Mouse (Mus musculus) adrenal gland, postnatal 25 days (tissue): ENCODE data around the gene Chchd6. TPM values are rescaled to one million over a fixed set of nuclear protein-coding genes. Genes with fewer than 3 reads are reported as not detected.
A peak's percentile ranks its signal among the peaks of the same experiment; 100 is the strongest.

Experiments
- DNase-seq: peaks from one replicate; pipeline ENCODE4 v3.0.0; 2021; ENCODE audit warnings: mixed read lengths
- total RNA-seq: library from RNA; stranded (reverse); gene quantifications from 2 replicates; pipeline ENCODE4 v1.2.3, GENCODE M21; 2021

Chchd6 gene
- total RNA-seq, 1 experiment from 2014 or later = 22.1 TPM

DNA sequence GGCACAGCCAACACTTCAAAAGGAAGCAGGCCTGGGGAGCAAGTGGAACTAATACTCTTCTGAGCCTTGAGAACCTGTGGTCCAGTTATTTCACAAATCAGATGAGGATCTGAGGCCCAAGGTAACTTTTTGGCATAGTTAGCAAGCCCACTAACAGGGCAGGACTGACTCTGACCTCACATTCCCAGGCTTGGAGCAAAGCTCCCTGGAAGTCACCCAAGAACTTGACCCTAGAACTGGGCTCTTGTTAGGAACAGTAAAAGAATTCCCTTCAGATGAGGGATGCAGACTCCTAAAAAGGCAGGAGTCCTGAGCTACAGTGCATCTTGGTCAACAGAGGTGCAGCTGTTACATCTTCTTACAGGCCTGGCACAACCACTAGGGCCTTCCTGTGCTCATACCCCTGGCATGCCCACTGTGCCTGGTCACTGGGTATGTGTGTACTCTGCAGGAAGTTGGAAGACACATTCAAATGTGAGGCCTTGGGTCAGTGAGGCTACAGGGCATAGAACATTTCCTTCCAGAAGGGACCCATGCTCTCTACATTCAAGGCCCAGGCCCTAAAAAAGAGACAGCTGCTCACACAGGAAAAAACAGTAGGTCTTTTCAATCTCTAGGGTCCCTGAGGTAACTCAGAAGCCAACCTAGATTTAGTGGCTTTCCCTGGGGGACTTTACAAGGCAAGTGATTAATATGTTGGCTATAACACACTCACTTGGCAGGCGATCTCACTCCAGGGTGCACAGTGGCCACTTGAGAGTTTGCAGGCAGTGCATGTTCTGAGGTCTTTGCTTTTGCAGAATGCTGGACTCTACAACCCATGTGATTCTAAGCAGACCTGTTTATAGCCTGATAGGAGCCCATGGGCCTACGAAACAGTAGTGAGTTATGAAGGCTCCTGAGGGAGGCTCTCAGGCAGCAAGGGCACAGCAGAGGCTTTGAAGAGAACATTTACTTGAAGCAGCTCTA lies 191.9 kb downstream of the Chchd6 start:
- no peak for DNase-seq

DNA sequence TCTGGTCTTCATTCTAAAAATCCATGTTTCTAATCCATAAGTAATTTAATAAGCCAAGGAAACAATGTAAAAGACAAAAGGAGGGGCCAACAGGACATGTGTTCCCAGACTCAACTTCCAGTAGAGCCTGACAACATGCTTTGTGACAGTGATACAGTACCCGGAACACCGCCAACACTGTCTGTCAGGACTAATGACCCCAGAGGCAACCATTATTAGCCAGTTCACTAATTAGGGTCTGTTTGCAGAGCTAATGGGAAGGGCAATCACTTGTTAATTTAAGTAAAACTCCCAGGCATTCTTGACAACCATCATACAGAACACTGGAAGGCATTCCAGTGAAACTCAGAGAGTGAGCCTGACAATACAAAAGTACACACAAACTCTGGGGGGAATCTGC lies 193.0 kb downstream of the Chchd6 start:
- no peak for DNase-seq

DNA sequence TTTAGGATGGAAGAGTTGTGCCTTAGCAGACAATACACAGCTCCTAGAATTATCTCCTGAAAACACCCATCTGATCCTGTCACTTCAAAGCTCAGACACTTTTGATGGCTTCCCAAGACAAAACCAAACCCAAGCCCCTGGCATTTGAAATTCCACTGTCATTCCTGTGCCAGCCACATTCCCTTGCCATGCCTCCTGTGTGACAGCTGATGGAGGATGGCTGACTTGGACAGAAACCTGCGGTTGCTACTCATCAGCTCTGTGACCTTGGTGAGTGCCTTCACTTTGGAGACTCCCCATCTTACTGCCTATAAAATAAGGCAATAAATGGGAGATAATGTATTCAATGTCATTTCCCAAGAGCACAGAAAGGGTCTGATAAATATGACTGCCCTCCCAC lies 195.9 kb downstream of the Chchd6 start:
- DNase-seq = no peak

GRCm38 (mm10) chr6:89397919-89398318 lies 197.5 kb downstream of the Chchd6 start:
- no peak for DNase-seq

DNA sequence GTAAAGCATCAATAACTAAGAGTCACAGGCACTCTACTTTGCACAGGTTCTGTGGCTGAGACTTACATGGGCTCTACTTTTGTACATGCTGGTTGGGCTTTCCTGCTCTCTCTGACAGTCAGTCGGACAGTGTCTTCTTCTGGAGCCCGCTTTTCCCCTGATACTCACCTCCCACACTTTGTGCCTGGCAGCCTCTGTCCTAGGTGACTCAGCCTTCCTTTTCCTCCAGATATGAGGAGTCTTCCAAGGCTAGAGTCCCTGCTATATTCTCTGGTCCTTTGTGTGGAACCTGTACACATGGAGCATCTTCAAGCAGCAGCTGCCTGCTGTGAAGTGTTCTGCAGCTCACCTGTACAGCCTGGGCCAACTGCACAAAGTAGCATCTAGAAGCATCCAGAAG lies 201.6 kb downstream of the Chchd6 start:
- no peak for DNase-seq

- DNase-seq = no peak
Measured at GRCm38 (mm10) chr6:89392213-89392612, 203.2 kb downstream of the Chchd6 start.

DNA sequence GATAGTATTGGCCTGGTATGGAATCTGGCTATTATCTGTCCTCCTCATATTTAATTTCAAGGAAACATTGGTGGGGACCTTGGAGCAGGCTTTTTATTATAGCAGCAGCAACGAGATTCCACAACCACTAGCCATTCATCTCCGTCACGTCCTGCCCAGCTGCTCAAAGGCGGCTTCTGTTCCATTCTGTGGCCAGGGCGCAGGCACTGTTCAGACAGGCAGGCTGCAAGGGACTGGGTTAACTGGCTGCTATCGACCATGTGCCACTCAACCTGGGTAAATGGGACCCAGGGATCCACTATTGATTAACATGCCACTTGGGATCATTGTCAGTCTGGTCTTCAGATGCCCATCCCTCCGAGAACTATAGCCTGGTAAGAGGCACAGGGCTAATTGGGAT lies 205.7 kb downstream of the Chchd6 start:
- no peak for DNase-seq

DNA sequence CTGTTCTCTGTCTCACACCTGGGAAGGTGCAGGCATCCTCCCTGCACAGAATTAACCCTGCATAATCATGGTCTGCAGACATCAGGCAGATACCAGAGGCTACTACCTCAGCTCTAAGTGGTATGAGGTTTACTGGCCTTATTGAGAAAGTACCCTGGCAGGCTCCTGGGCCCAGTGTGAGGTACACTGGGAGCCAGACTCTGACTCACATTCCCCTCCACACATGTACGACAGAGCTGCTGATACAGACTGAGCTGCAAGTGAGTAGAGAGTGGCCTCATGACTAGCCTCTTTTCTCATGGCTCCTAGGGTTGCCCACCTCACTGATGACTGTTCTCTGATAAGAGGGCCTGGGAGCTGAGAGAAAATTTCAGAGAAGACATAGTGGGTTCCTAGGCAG lies 208.5 kb downstream of the Chchd6 start:
- DNase-seq = no peak

DNA sequence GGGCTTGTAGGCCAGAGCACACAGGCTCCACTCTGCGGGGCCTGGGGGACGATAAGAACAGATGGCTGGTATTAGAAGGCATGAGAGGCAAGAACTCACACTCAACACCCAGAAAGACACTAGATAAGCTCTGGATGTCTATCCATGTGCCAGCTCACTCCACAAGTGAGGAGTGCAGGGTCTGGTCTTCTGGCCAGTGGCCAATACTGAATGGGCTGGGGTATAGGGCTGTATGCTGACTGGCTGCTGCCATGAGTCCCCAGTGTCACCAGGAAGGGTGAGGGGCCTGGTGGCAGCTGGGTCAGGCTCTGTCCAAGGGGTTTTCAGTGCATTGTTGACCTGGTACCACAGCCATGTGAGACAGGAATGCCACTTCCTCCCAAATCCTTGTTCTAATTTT lies 210.8 kb downstream of the Chchd6 start:
- no peak for DNase-seq

- no peak for DNase-seq
Measured at GRCm38 (mm10) chr6:89381851-89382250, 213.6 kb downstream of the Chchd6 start.

DNA sequence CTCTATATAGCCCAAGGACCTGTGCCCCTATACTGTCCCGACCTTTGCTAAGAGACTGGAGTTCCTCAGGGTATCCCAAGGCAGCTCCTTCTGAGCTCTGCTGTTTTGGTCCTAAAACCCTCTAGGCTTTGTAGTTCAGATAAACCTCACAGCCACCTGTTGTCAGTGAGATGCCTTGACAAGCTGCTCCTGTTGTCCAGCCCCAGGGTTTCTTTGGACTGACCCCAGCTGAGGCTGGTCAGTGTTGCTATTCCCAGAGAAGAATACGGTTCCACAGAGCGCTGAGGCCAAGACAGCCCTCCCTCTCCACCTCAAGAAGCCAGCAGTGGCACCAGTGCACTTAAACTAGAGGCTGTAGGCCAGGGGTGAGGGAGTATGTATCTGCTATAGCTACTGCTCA lies 214.3 kb downstream of the Chchd6 start:
- DNase-seq = no peak

- no peak for DNase-seq
Measured at GRCm38 (mm10) chr6:89380751-89381150, 214.7 kb downstream of the Chchd6 start.

DNA sequence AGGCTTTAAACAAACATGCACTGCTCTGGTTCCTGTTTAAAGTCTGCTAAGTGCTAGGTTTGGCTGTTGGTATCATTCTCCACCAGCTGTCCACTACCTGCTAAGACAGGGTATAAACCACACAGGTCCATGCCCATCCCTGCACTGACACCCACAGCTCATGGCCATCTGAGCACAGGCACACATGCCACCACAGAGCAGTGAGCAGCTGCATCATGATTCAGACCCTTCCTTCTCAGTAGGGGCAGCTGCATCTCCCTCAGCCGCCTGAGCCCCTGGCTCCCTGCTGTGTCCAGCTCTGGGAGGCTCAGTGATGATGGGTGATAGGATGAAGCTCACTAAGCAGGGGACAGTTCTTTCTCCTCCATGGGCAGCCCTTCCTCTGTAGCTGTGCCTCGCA lies 217.2 kb downstream of the Chchd6 start:
- DNase-seq = no peak

DNA sequence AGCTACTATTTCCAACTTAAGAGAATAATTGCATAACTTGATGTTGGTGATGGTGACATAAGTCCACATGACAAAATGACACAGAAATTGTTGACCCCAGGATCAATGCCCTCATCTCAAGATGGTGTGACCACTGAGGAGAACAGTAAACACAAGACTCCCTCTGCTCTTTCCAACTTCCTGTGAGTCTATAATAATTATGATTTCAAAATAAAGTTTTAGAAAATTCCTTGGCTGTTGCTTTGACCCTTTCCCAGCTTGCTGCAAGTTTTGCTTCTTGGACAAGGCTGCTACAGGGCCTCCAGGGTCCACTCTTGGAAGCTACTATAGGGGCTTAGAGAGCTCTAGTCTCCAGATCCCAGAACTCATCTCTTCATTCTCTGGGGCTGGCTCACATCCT lies 226.6 kb downstream of the Chchd6 start:
- DNase-seq = no peak

GRCm38 (mm10) chr6:89364342-89364741 lies 231.1 kb downstream of the Chchd6 start:
- DNase-seq = no peak

GRCm38 (mm10) chr6:89363107-89363451 lies 232.4 kb downstream of the Chchd6 start:
- no peak for DNase-seq

GRCm38 (mm10) chr6:89362281-89363106 lies 233.0 kb downstream of the Chchd6 start, which contains the start of gene Plxna1:
Gene Plxna1 (minus strand): TSS chr6:89362620.
- DNase-seq = peak; percentile 72

DNA sequence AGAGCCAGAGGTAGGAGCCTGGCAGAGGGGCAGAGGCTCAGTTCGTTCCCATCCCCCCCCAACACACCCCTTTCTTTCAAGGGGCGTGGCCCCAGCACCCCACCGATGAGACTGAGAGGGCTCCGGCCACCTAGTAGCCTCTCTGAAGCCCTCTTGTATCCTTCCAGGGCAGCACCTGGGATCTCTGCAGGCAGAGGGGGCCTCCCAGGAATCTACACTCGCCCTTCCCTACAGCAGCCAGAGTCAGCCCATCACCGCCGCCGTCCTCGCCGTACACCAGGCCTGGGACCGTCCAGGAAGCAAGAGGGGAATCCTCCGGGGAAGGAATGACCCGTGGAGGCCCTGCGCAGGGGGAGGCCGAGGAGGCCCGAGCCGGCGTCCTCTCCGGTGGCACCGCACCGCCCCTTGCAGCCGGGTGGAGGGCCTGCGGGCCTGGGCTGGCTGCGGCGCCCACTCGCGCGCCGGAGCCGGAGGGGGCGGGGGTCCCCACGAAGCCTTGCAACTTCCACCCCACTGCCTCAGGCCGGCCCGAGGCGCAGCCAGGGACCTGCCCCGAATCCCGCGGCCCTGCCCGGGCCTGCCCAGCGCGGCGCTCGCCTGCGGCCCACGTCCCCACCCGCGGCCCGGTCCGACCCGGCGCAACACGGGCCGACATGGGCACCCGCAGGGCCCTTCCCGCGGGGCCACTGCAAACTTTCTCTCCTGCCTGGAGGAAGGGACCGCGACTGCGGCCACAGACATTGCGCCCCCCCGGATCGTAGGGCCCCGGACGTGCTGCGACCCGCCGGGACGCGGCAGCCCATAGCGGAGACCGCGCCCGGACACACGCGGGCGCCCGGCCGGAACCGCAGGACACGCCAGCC lies 233.8 kb downstream of the Chchd6 start:
- peak; percentile 64 for DNase-seq

DNA sequence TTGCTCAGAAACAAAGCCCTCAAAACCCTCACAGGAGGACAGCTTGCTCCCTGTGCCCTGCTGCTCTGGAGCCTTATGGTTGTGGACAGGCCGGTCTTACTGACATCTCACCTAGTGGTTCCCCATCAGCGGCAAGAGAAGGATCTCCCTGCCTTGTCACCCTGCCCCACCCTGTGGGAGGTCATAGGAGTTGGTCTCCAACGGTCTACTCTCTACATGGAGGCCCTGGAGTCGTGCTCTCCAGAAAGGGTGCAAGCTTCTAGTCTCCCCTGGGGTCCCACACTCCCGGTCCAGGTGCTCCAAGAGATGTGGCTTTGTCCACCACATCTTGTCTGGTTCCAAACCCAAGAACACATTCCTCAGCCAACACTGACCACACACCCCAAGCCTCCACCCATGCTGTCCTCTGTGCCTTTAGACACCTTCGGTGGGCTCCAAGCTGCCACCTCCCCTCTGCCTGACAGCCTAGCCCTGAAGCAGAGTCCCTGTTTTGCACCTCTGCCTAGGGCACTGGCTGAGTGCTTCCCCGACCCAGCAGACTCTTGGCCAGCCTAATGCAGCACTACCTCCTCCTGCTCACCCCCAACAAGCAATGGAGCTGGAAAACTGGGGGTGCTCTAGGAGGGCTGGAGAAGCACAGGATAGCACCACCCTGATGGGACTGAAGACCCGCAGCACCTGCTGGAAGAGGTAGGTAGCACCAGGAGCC lies 234.6 kb downstream of the Chchd6 start:
- no peak for DNase-seq

DNA sequence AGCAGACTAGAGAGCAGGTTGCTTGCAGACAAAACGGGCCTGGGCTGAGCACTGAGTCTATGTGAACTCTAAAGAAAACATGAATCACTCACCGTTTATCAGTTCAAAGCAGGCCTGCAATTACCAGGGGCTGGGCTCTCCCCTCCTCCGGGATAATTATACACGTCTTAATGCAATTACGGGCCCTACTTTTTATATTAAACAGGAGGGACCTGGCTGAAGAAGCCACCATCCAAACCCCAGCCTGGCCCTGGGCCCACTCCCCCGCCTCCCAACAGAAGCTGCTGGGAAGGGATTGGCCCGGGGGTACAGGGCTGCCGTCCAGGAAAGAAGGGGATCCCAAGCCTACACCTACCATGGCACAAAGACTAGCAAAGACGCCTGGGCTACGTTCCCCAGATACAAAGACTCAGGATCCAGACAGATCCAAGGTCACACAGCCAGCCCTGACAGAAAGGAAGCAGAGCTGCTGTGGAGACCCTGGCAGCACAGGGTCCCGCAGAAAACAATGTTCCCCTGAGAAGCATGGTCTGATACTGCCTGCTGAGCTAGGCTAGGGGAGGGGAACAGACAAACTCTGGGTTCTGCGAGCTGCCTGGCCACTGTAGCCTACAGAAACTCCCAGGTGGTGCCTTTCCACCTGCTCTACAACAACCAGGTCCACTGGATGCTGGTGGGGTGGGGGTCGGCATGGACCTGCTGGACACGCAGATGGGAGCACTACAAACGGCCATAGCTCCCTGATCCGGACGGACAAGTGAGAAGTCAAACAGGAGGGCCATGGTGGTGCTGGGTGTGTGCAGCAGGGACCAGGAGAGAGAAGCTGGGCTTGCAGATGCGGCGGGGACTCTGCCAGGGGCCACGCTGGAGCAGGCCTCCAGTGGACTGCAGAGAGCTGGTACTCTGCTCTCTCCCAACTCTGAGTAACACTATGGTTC lies 235.4 kb downstream of the Chchd6 start:
- peak; percentile 49 for DNase-seq
